Mouse (Mus musculus) lung, postnatal 0 days (tissue): ENCODE results near the gene Large1. TPM values are rescaled to one million over a fixed set of nuclear protein-coding genes. Genes with fewer than 3 reads are reported as not detected.
A peak's percentile ranks its signal among the peaks of the same experiment; 100 is the strongest.

Experiments
- ATAC-seq: fragments of 200-750 bp; cut with Nextera tagmentation; 2 replicates; pipeline ENCODE4 v1.8.0; 2017; ENCODE audit warnings: moderate library complexity
- DNase-seq: peaks from one replicate; pipeline ENCODE4 v3.0.0-alpha.2; 2016; ENCODE audit warnings: low spot score
- H3K27ac ChIP-seq: fragments of 300-500 bp; sonication (generic); 2 replicates; pipeline ENCODE4 v1.5.1; 2014; ENCODE audit warnings: antibody characterized with exemption, mild to moderate bottlenecking, low read length, mixed read lengths
- H3K27me3 ChIP-seq: fragments of 300-500 bp; sonication (generic); replicated peaks from 2 replicates; pipeline ENCODE4 v1.6.1; 2014; ENCODE audit warnings: low read length, mixed read lengths; ENCODE audit not compliant: insufficient read depth
- H3K36me3 ChIP-seq: fragments of 300-500 bp; sonication (generic); 2 replicates; pipeline ENCODE4 v1.6.1; 2014; ENCODE audit warnings: low read length, mixed read lengths; ENCODE audit not compliant: insufficient read depth
- H3K4me1 ChIP-seq: fragments of 300-500 bp; sonication (generic); 2 replicates; pipeline ENCODE4 v1.6.1; 2014; ENCODE audit warnings: antibody characterized with exemption, low read depth, low read length, mixed read lengths; ENCODE audit not compliant: insufficient read depth
- H3K4me2 ChIP-seq: fragments of 300-500 bp; sonication (generic); replicated peaks from 2 replicates; pipeline ENCODE4 v1.6.1; 2014; ENCODE audit warnings: low read depth, mild to moderate bottlenecking, low read length, moderate library complexity, mixed read lengths
- H3K4me3 ChIP-seq: fragments of 300-500 bp; sonication (generic); 2 replicates; pipeline ENCODE4 v1.5.1; 2014; ENCODE audit warnings: low read depth, low read length
- H3K9ac ChIP-seq: fragments of 300-500 bp; sonication (generic); replicated peaks from 2 replicates; pipeline ENCODE4 v1.6.1; 2014; ENCODE audit warnings: low read depth, mild to moderate bottlenecking
- H3K9me3 ChIP-seq: fragments of 300-500 bp; sonication (generic); 2 replicates; pipeline ENCODE4 v1.6.1; 2016; ENCODE audit warnings: low read length, mixed read lengths
- CTCF ChIP-seq: IDR thresholded peaks from 2 replicates; pipeline ENCODE4 v1.5.1; 2016; ENCODE audit warnings: antibody characterized with exemption, mild to moderate bottlenecking
- EP300 ChIP-seq: IDR thresholded peaks from 2 replicates; pipeline ENCODE4 v1.6.1; 2016; ENCODE audit warnings: antibody characterized with exemption, mild to moderate bottlenecking, control low read depth
- WGBS: fragments of 180-500 bp; shearing (Covaris S2); extraction: QIAGEN DNeasy Blood & Tissue Kit; methylation state at CpG from one replicate; pipeline ENCODE4 v1.1.7; 2014; 5-methylcytosine and 5-hydroxymethylcytosine counted together
- polyA plus RNA-seq: library from polyadenylated mRNA; unstranded; fragments of >200 nt; fragmentation: Nextera tagmentation; extraction: Ambion mirVana; gene quantifications from 2 replicates; pipeline ENCODE4 v1.2.1, GENCODE M21; 2015

Large1 gene
- polyA plus RNA-seq, 1 experiment from 2014 or later: 5.2 TPM

- DNase-seq (peak; percentile 40), ATAC-seq (no peak)
- H3K9ac ChIP-seq: no peak overlapping the region
- TF ChIP-seq EP300: no peak
- no peak for TF ChIP-seq CTCF
- no peak overlapping the region for H3K4me2 ChIP-seq
- no peaks in the 10 kb centered on the region for H3K27me3 ChIP-seq
- H3K9me3 ChIP-seq: no peaks in the 10 kb centered on the region
- H3K36me3 ChIP-seq: no peaks in the 10 kb centered on the region
- H3K4me3 ChIP-seq: no peak overlapping the region
- peaks cover 8% of the 10 kb centered on the region; the same call in 1 of the 2 replicates for H3K4me1 ChIP-seq
- no peak overlapping the region for H3K27ac ChIP-seq
Measured at GRCm38 (mm10) chr8:73310036-73310435, 43.3 kb downstream of the Large1 start.

GRCm38 (mm10) chr8:73303907-73304306 is 49.4 kb downstream of the Large1 start:
- no peak for DNase-seq
- TF ChIP-seq CTCF (no peak), EP300 (no peak)
- Histone ChIP-seq H3K27me3 (no peaks in the 10 kb centered on the region), H3K4me3 (no peak overlapping the region), H3K4me2 (no peak overlapping the region), H3K9ac (no peak overlapping the region), H3K27ac (no peak overlapping the region), H3K36me3 (no peaks in the 10 kb centered on the region), H3K4me1 (no peaks in the 10 kb centered on the region), H3K9me3 (no peaks in the 10 kb centered on the region)
- no peak for ATAC-seq
- WGBS: 68% methylated on average over 4 of the region's 4 CpGs

GRCm38 (mm10) chr8:73302947-73303346 is 50.4 kb downstream of the Large1 start:
- TF ChIP-seq CTCF (no peak), EP300 (no peak)
- DNase-seq (no peak), ATAC-seq (no peak)
- Histone ChIP-seq H3K36me3 (no peaks in the 10 kb centered on the region), H3K4me3 (no peak overlapping the region), H3K4me1 (no peaks in the 10 kb centered on the region), H3K9me3 (no peaks in the 10 kb centered on the region), H3K4me2 (no peak overlapping the region), H3K9ac (no peak overlapping the region), H3K27ac (no peak overlapping the region), H3K27me3 (no peaks in the 10 kb centered on the region)
- WGBS: 76% methylated on average over 3 of the region's 3 CpGs

DNA sequence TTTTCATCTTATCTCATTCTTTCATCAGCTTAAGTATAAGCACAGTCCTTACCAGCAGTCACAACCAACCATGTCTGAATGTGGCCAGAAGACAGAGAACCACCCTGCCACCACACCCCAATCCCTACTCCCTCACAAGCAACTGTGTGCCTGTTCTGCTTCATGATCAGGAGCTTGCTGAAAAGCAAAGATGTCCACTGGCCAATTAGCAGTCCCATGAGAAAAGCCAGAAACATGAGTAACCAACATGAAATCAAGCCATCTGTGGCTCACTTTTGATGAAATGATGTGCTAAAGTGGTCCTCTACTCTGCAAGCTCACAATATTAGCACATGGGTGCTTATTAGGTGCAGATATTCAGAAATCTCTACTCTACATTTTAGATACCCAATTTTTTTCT is 57.8 kb downstream of the Large1 start:
- no peak overlapping the region for H3K4me2 ChIP-seq
- no peak for ATAC-seq
- no peak overlapping the region for H3K9ac ChIP-seq
- no peaks in the 10 kb centered on the region for H3K27me3 ChIP-seq
- no peak overlapping the region for H3K27ac ChIP-seq
- H3K4me1 ChIP-seq: peaks cover 5% of the 10 kb centered on the region; the same call in 1 of the 2 replicates
- TF ChIP-seq EP300 (no peak), CTCF (no peak)
- no peaks in the 10 kb centered on the region for H3K9me3 ChIP-seq
- no peak for DNase-seq
- H3K36me3 ChIP-seq: no peaks in the 10 kb centered on the region
- H3K4me3 ChIP-seq: no peak overlapping the region

DNA sequence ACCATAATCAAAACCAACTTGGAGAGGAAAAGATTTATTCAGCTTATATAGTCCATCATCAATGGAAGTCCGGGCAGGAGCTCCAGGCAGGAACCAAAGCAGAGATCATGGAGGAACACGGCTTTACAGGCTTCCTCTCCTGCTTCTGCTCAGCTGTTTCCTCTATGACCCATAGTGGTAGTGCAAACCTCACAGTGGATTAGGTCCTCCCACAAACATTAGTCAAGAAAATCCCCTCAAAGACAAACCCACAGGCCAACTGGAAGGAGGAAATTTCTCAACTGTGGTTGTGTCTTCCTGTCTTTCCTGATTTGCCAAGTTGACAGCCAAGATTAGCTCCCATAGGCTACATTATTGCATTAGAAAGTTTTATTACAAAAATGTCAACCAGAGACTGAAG is 59.7 kb downstream of the Large1 start:
- Histone ChIP-seq H3K27ac (no peak overlapping the region), H3K36me3 (no peaks in the 10 kb centered on the region), H3K4me3 (no peak overlapping the region), H3K9me3 (no peaks in the 10 kb centered on the region), H3K9ac (no peak overlapping the region), H3K27me3 (no peaks in the 10 kb centered on the region), H3K4me1 (peaks cover 5% of the 10 kb centered on the region; the same call in 1 of the 2 replicates), H3K4me2 (no peak overlapping the region)
- TF ChIP-seq CTCF: no peak
- TF ChIP-seq EP300: no peak
- WGBS: 69% methylated on average over 2 of the region's 2 CpGs
- DNase-seq (peak; percentile 6), ATAC-seq (no peak)

DNA sequence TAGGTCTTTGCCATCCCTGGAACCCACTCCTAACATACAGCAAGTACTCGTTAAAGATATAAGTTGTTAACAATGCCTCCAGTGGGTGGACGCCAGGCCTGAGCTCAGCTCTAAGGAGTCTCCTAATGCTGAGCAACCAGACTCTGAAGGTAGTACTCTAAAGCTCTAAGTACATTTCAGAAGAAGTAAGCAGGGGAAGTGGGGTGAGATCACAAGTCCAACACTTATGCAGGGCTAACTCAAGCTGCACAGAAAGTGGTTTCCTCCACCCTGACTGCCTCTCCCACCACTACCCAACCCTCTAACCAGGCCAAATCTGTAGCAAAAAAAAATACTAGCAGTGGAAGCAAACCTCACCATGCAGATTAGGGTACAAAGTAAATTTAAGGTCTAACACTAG is 61.7 kb downstream of the Large1 start:
- DNase-seq: peak; percentile 61
- no peaks in the 10 kb centered on the region for H3K27me3 ChIP-seq

DNA sequence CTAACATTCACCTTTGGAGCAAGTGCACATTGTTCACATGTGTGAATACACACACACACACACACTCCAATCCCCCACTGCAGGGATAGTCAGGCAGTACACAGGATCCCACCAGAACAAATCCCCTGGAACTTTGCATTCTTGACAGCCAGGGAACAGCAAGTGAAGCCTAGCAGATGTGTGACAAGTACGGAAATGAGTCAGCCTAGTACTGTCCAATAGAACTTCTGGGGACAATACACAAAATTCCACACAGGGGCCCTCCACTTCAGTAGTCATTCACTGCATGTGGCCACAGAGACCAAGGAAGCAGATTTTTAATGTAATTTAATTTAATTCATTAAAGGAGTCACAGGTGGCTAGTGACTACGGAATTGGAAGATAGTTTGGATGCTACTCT is 62.7 kb downstream of the Large1 start:
- Histone ChIP-seq H3K36me3 (no peaks in the 10 kb centered on the region), H3K27ac (no peak overlapping the region), H3K9me3 (no peaks in the 10 kb centered on the region), H3K9ac (no peak overlapping the region), H3K4me2 (no peak overlapping the region), H3K27me3 (no peaks in the 10 kb centered on the region), H3K4me3 (no peak overlapping the region), H3K4me1 (peaks cover 5% of the 10 kb centered on the region; the same call in 1 of the 2 replicates)
- WGBS: 89% methylated on average over 2 of the region's 2 CpGs
- DNase-seq (no peak), ATAC-seq (peak; percentile 30; the same call in 1 of the 2 replicates)
- TF ChIP-seq EP300 (no peak), CTCF (no peak)

More for the DNA sequence above, 61.7 kb downstream of the Large1 start:
- Histone ChIP-seq H3K4me1 (peaks cover 5% of the 10 kb centered on the region; the same call in 1 of the 2 replicates), H3K27ac (no peak overlapping the region), H3K36me3 (no peaks in the 10 kb centered on the region), H3K9me3 (no peaks in the 10 kb centered on the region), H3K9ac (no peak overlapping the region), H3K4me3 (no peak overlapping the region), H3K4me2 (no peak overlapping the region)
- 58% methylated on average over 2 of the region's 2 CpGs for WGBS
- peak; percentile 37; the same call in 1 of the 2 replicates for ATAC-seq
- TF ChIP-seq EP300 (no peak), CTCF (no peak)
